Mouse (Mus musculus) heart, embryonic 16.5 days (tissue): Measurements from ENCODE around the gene Znrf1. TPM values are rescaled to one million over a fixed set of nuclear protein-coding genes. Genes with fewer than 3 reads are reported as not detected.
"Not testable (repeated sequence)": the region's sequence is repeated elsewhere in the genome, so short reads cannot be mapped to it uniquely, and the experiment has no call there.

Experiments
- ATAC-seq: fragments of 200-750 bp; cut with Nextera tagmentation; replicated peaks from 2 replicates; pipeline ENCODE4 v1.8.0; 2017; ENCODE audit warnings: moderate number of reproducible peaks; ENCODE audit not compliant: insufficient read depth, low FRiP score; ENCODE audit errors: extremely low read depth
- H3K27ac ChIP-seq: fragments of 300-500 bp; sonication (generic); 2 replicates; pipeline ENCODE4 v1.5.1; 2014; ENCODE audit warnings: mild to moderate bottlenecking, low read length, control low read depth, moderate library complexity
- H3K27me3 ChIP-seq: fragments of 300-500 bp; sonication (generic); 2 replicates; pipeline ENCODE4 v1.6.1; 2014; ENCODE audit warnings: low read length, mixed read lengths; ENCODE audit not compliant: control insufficient read depth, insufficient read depth
- H3K36me3 ChIP-seq: fragments of 300-500 bp; sonication (generic); 2 replicates; pipeline ENCODE4 v1.6.1; 2014; ENCODE audit not compliant: control insufficient read depth, insufficient read depth
- H3K4me1 ChIP-seq: fragments of 300-500 bp; sonication (generic); 2 replicates; pipeline ENCODE4 v1.6.1; 2014; ENCODE audit warnings: low read length, mixed read lengths; ENCODE audit not compliant: control insufficient read depth, insufficient read depth
- H3K4me2 ChIP-seq: fragments of 300-500 bp; sonication (generic); 2 replicates; pipeline ENCODE4 v1.6.1; 2014; ENCODE audit warnings: low read depth, mild to moderate bottlenecking, control low read depth, low read length
- H3K4me3 ChIP-seq: fragments of 300-500 bp; sonication (generic); 2 replicates; pipeline ENCODE4 v1.5.1; 2014; ENCODE audit warnings: mild to moderate bottlenecking, control low read depth, low read length
- H3K9ac ChIP-seq: fragments of 300-500 bp; sonication (generic); 2 replicates; pipeline ENCODE4 v1.6.1; 2014; ENCODE audit warnings: low read length, control low read depth
- H3K9me3 ChIP-seq: fragments of 300-500 bp; sonication (generic); replicated peaks from 2 replicates; pipeline ENCODE4 v1.6.1; 2016; ENCODE audit warnings: low read length; ENCODE audit not compliant: control insufficient read depth
- WGBS: fragments of 180-500 bp; shearing (Covaris S2); extraction: QIAGEN DNeasy Blood & Tissue Kit; methylation state at CpG from one replicate; pipeline ENCODE4 v1.1.7; 2014; 5-methylcytosine and 5-hydroxymethylcytosine counted together
- polyA plus RNA-seq: library from polyadenylated mRNA; unstranded; fragments of >200 nt; fragmentation: Nextera tagmentation; extraction: Ambion mirVana; gene quantifications from 2 replicates; pipeline ENCODE4 v1.2.1, GENCODE M21; 2015

The Znrf1 gene
- polyA plus RNA-seq, 1 experiment from 2014 or later = 19.7 TPM

DNA sequence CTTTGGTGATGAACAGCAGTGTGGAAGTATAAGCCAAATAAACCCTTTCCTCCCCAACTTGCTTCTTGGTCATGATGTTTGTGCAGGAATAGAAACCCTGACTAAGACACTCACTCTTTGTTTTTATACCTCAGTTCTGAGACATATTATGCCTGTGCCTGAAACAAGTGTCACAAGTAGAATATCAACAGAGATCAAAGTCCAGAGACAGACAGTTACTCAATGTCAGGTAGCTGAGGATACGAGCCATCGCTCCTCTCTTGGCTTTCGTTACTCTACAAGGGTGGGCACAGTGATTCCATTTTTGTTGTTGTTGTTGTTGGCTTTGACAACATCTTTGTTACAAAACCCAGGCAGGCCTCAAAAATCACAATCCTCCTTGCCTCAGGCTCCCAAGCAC is 97.1 kb downstream of the Znrf1 start:
- no peaks in the 10 kb centered on the region for H3K36me3 ChIP-seq
- no peak overlapping the region for H3K4me2 ChIP-seq
- no peaks in the 10 kb centered on the region for H3K27me3 ChIP-seq
- no peak overlapping the region for H3K27ac ChIP-seq
- H3K9me3 ChIP-seq = no peaks in the 10 kb centered on the region
- WGBS = 90% methylated on average over 3 of the region's 3 CpGs
- H3K4me1 ChIP-seq = no peaks in the 10 kb centered on the region; the same call in 1 of the 2 replicates
- ATAC-seq = no peak
- H3K4me3 ChIP-seq = no peak overlapping the region
- no peak overlapping the region for H3K9ac ChIP-seq

DNA sequence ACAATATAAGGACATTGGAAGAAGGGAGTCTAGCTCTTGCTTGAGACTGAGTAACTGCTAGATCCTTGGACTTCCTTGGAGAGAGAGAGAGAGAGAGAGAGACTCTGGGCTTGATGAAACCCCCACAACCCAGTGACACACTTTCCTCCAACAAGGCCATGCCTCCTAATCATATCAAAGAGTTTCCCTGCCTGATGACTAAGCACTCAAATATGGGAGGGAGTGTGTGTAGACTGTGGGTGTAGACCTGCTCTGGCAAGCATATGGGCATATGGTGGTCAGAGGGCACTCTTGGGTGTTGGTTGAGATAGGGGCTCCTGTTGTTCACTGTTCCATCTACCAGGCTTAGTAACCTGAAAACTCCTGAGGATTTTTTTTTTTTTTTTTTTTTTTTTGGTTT is 102.2 kb downstream of the Znrf1 start:
- H3K27me3 ChIP-seq = no peaks in the 10 kb centered on the region
- H3K9ac ChIP-seq = no peak overlapping the region
- no peak overlapping the region for H3K4me2 ChIP-seq
- H3K4me1 ChIP-seq = peaks cover 8% of the 10 kb centered on the region
- no peak overlapping the region for H3K4me3 ChIP-seq
- no peak for ATAC-seq
- H3K9me3 ChIP-seq = no peaks in the 10 kb centered on the region
- H3K36me3 ChIP-seq = no peaks in the 10 kb centered on the region
- no peak overlapping the region for H3K27ac ChIP-seq

DNA sequence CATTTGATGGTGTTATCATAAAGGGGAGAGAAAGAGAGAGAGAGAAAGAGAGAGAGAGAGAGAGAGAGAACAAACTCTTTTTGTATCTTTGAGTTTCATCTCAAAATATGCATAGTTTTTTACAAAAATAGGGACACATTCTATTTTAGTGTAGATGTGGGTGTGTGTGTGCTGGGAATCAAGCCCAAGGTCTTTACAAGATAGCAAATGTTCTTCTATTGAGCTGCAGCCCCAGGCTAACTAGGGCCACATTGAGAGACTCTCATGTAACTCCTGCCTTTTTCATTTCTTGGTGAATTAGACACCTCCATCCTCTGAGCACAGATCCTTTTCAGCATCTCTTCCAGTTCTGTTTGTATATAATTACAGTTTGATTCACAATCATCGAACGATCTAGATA is 105.2 kb downstream of the Znrf1 start:
- Histone ChIP-seq H3K4me2 (no peak overlapping the region), H3K9me3 (no peaks in the 10 kb centered on the region), H3K27me3 (no peaks in the 10 kb centered on the region), H3K36me3 (no peaks in the 10 kb centered on the region), H3K4me1 (peaks cover 10% of the 10 kb centered on the region), H3K27ac (no peak overlapping the region), H3K4me3 (no peak overlapping the region), H3K9ac (no peak overlapping the region)
- WGBS = 87% methylated on average over 2 of the region's 2 CpGs
- ATAC-seq = no peak

DNA sequence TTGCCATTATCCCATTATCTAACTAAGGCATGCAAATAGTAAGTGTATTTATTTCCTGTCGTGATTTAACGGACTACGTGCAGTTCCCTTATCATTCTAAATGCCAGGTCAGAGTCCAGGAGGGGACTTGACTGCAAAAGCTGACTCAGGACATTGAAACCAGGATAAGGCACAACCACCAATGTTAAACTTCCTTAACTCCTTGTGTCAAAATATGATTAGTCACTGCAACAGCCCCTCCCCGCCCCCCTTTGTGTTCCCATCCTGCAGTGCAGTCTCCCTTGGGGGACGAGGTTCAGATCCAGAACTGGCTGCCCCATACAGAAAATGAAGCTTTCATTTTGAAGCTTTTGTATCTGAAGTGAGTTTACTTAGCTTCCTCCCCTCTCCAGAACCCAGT is 106.6 kb downstream of the Znrf1 start:
- Histone ChIP-seq H3K4me2 (peak overlapping the region; percentile 86), H3K27ac (peak overlapping the region; percentile 98), H3K4me3 (peak overlapping the region; percentile 98), H3K4me1 (peaks cover 10% of the 10 kb centered on the region), H3K9ac (peak overlapping the region; percentile 99), H3K9me3 (no peaks in the 10 kb centered on the region), H3K36me3 (no peaks in the 10 kb centered on the region; the same call in 1 of the 2 replicates), H3K27me3 (no peaks in the 10 kb centered on the region)
- ATAC-seq = no peak
- WGBS = 27% methylated on average over 5 of the region's 5 CpGs

DNA sequence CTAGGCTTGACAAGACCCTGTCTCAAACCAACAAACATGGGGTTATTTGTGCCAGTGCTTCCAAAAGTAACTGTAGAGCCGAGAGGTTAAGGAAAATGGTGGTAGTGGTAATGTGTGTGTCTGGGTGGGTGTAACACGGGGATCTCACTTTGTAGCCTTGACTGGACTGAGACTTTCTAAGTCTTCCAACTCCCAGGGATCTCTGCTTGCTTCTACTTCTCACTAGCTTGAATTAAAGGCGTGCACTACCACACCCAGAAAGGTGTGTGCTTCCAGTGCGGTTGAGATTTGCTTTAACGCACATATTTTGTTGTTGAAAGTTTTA is 107.0 kb downstream of the Znrf1 start:
- Histone ChIP-seq H3K9ac (peak overlapping the region; percentile 99), H3K4me3 (peak overlapping the region; percentile 98), H3K4me1 (peaks cover 10% of the 10 kb centered on the region), H3K27ac (peak overlapping the region; percentile 98), H3K27me3 (no peaks in the 10 kb centered on the region), H3K9me3 (no peaks in the 10 kb centered on the region), H3K4me2 (peak overlapping the region; percentile 86), H3K36me3 (no peaks in the 10 kb centered on the region; the same call in 1 of the 2 replicates)
- WGBS = 7% methylated on average over 5 of the region's 5 CpGs
- ATAC-seq = peak; percentile 2; the same call in 1 of the 2 replicates

DNA sequence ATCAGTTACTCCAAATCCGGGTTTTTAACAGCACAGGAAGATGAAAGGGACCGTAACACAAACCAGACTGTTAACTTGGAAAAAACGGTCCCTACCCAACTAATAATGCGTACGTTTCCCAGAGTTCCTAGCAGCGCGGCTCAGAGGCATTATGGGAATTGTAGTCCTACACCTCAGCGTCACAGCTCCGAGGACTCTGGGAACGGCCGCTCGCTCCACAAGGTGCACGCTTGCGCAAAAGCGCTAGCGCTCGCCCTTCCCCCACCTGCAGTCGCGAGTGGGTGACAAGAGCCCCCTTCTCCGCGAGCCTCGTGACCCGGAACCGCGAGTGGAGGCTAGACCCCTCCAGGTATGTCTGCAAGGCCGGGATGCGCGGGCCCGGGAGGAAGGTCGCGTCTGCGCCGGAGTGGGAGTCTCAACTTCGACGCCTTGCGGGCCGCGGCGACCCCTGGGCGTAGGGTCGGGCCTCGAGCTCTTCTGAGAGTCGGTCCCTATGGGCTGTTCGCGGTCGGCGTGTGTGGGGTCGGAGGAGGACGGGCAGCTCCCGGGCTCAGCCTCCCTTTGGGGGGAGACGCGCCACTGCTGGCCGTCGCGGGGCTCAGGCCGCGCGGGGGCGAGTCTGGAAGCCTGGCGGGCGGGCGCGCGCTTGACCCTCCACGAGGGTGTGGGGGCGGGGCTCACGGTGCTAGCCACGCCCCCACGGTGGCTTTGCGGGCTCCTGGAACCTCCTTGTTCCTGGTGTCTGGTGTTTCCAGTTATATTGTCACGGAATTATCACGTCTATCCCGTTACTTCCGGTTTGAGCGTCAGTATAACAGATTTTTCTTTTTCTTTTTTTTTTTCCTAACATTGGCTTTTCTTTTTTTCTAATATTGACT is 107.6 kb downstream of the Znrf1 start, which contains the start of gene Zfp1:
Zfp1 (plus strand) TSS at position 138 of the 878 bp plus-strand sequence.
- Histone ChIP-seq H3K27ac (peak within 1 kb of the TSS; percentile 98), H3K4me2 (peak within 1 kb of the TSS; percentile 86), H3K4me3 (peak within 1 kb of the TSS; percentile 98), H3K4me1 (peaks cover 13% of the 10 kb centered on the region), H3K27me3 (no peaks in the 10 kb centered on the region), H3K36me3 (no peaks in the 10 kb centered on the region; the same call in 1 of the 2 replicates), H3K9me3 (no peaks in the 10 kb centered on the region), H3K9ac (peak within 1 kb of the TSS; percentile 99)
- ATAC-seq = peak; percentile 98
- WGBS = under 1% methylated on average over 73 of the region's 75 CpGs

DNA sequence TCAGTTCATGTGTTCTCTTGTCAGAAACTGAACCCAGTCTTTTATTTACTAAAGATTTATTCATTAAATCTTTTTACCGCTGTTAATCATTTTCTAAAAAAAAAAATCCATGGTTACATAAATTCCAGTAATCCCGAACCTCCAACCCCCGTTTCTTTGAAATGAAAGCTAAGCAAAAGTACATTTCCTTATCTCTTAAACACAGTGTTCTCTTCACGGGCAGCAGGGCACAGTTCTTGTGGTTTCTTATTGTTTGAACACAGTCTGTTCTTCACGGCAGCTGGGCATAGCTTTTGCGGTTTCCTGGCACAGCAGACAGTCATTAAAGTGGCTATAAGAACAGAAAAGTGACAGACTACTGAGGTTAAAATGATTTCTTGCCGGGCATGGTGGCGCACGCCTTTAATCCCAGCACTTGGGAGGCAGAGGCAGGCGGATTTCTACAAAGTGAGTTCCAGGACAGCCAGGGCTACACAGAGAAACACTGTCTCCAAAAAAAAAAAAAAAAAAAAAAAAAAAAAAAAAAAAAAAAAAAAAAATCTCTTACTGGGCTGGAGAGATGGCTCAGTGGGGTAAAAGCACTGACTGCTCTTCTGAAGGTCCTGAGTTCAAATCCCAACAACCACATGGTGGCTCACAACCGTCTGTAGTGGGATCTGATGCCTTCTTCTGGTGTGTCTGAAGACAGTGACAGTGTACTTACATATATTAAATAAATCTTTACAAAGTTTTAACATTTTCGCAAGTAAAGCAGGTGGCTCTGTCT is 108.6 kb downstream of the Znrf1 start:
- not testable (repeated sequence) for ATAC-seq

DNA sequence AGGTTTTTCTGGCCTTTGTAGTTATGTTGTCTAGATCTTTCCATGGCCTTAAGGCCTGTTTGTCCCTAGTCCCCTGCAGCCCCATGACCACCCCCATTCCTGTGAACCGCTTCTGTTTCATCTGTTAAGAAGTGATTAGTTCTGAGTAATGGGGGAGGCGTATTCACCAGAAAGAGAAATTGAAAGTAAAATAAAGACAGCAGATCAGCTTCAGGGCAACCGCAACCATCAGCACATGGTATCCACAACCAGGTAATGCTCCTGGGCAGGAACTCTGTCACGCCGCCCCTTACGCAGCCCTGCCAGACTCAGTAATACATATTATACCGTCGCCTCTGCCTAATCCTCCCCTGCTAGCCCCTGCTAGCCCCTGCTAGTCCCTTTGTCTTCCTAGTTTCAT is 109.8 kb downstream of the Znrf1 start:
- H3K9ac ChIP-seq = no peak overlapping the region
- H3K27me3 ChIP-seq = no peaks in the 10 kb centered on the region
- H3K27ac ChIP-seq = no peak overlapping the region
- H3K4me1 ChIP-seq = peaks cover 14% of the 10 kb centered on the region
- WGBS = 91% methylated on average over 8 of the region's 8 CpGs
- H3K9me3 ChIP-seq = no peaks in the 10 kb centered on the region
- H3K36me3 ChIP-seq = no peaks in the 10 kb centered on the region; the same call in 1 of the 2 replicates
- H3K4me3 ChIP-seq = no peak overlapping the region
- no peak for ATAC-seq
- no peak overlapping the region for H3K4me2 ChIP-seq

More for the DNA sequence above, 108.6 kb downstream of the Znrf1 start:
- not testable (repeated sequence) for H3K36me3 ChIP-seq, H3K27me3 ChIP-seq, H3K9me3 ChIP-seq
- peaks cover 14% of the 10 kb centered on the region for H3K4me1 ChIP-seq
- peak overlapping the region; percentile 98 for H3K4me3 ChIP-seq
- H3K9ac ChIP-seq = peak overlapping the region; percentile 99
- H3K27ac ChIP-seq = peak overlapping the region; percentile 60
- H3K4me2 ChIP-seq = peak overlapping the region; percentile 86
- WGBS = 51% methylated on average over 12 of the region's 12 CpGs

DNA sequence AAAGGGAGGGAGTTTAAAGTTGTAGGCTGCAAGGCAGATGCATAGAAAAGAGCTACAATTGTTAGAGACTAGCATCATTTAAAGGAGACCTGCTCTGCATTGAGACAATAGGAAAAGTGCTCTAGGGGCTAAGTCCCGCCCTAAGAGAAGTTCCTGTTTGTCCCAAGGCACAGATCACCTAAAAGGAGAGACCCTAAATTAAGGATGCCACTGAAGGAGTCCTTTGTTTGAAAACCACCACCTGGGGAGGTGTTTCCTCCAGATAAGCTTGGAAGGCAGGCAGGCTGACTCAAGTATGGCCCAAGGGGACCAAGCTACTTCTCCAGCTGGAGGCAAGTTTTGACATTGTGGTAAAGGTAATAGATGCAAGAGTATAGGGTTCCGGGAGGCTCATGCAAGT is 112.9 kb downstream of the Znrf1 start:
- Histone ChIP-seq H3K9ac (no peak overlapping the region), H3K9me3 (no peaks in the 10 kb centered on the region), H3K4me3 (no peak overlapping the region), H3K27me3 (no peaks in the 10 kb centered on the region), H3K36me3 (no peaks in the 10 kb centered on the region; the same call in 1 of the 2 replicates), H3K4me2 (no peak overlapping the region), H3K27ac (no peak overlapping the region), H3K4me1 (peaks cover 6% of the 10 kb centered on the region)
- no peak for ATAC-seq
- WGBS = 80% methylated on average over 2 of the region's 2 CpGs
